Mouse (Mus musculus): ENCODE measurements around the gene P2ry6. TPM values are rescaled to one million over a fixed set of nuclear protein-coding genes. Genes with fewer than 3 reads are reported as not detected.

Gene P2ry6
- polyA plus RNA-seq, 1 experiment from 2014 or later, result 4.8 TPM

GRCm38 (mm10) chr7:101005119-101005518 is 30.7 kb upstream of the P2ry6 start:
- Histone ChIP-seq H3K4me1 (ENCODE audit: insufficient read depth, low read length) (no peaks in the 10 kb centered on the region), H3K4me2 (replicated peaks; ENCODE audit: low read depth, low read length) (no peak overlapping the region), H3K27me3 (ENCODE audit: insufficient read depth, low read length) (peaks cover 8% of the 10 kb centered on the region), H3K9ac (replicated peaks; ENCODE audit: low read length) (no peak overlapping the region), H3K36me3 (ENCODE audit: insufficient read depth, low read length) (no peaks in the 10 kb centered on the region), H3K4me3 (ENCODE audit: low read length) (no peak overlapping the region), H3K27ac (ENCODE audit: low read length) (no peak overlapping the region), H3K9me3 (ENCODE audit: low read length) (no peaks in the 10 kb centered on the region)
- WGBS, result 56% methylated on average over 4 of the region's 4 CpGs
- ATAC-seq (ENCODE audit: low FRiP score, low TSS enrichment), result no peak

GRCm38 (mm10) chr7:101003442-101004326 is 29.2 kb upstream of the P2ry6 start:
- no peak overlapping the region for H3K27ac ChIP-seq (ENCODE audit: low read length)
- no peaks in the 10 kb centered on the region for H3K27me3 ChIP-seq (ENCODE audit: insufficient read depth, low read length)
- H3K4me2 ChIP-seq (replicated peaks; ENCODE audit: low read depth, low read length), result no peak overlapping the region
- no peaks in the 10 kb centered on the region for H3K4me1 ChIP-seq (ENCODE audit: insufficient read depth, low read length)
- no peak for ATAC-seq (ENCODE audit: low FRiP score, low TSS enrichment)
- H3K9me3 ChIP-seq (ENCODE audit: low read length), result no peaks in the 10 kb centered on the region
- no peaks in the 10 kb centered on the region for H3K36me3 ChIP-seq (ENCODE audit: insufficient read depth, low read length)
- WGBS, result 70% methylated on average over 11 of the region's 11 CpGs
- no peak overlapping the region for H3K4me3 ChIP-seq (ENCODE audit: low read length)
- H3K9ac ChIP-seq (replicated peaks; ENCODE audit: low read length), result no peak overlapping the region

GRCm38 (mm10) chr7:101002274-101002673 is 27.8 kb upstream of the P2ry6 start:
- H3K27me3 ChIP-seq (ENCODE audit: insufficient read depth, low read length), result no peaks in the 10 kb centered on the region
- no peak overlapping the region for H3K4me2 ChIP-seq (replicated peaks; ENCODE audit: low read depth, low read length)
- no peak overlapping the region for H3K4me3 ChIP-seq (ENCODE audit: low read length)

DNA sequence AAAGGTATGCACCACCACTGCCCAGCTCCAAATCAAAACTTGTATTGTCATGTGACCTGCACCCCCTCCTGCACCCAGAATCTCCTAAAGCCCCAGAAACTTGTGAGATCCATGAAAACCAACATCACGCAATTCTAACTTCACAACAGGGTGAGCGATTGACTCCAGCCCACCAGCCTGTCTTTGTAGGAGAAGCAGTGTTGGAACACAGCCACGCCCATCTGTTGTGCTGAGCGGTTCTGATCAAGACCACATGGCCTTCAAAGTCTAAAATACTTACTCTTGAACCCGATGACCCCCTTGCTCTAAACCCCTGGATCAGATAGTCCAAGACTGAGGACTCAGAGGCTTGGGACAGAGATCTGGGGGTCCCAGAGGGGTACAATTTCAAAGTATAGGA is 25.2 kb upstream of the P2ry6 start:
- H3K4me2 ChIP-seq (replicated peaks; ENCODE audit: low read depth, low read length), result no peak overlapping the region
- H3K27me3 ChIP-seq (ENCODE audit: insufficient read depth, low read length), result no peaks in the 10 kb centered on the region
- no peaks in the 10 kb centered on the region for H3K9me3 ChIP-seq (ENCODE audit: low read length)
- no peak overlapping the region for H3K27ac ChIP-seq (ENCODE audit: low read length)
- no peaks in the 10 kb centered on the region for H3K36me3 ChIP-seq (ENCODE audit: insufficient read depth, low read length)
- ATAC-seq (ENCODE audit: low FRiP score, low TSS enrichment), result no peak
- 0 out of 2 replicates have a peak, but pooled peaks cover 4% of the 10 kb centered on the region for H3K4me1 ChIP-seq (ENCODE audit: insufficient read depth, low read length)
- no peak overlapping the region for H3K4me3 ChIP-seq (ENCODE audit: low read length)
- H3K9ac ChIP-seq (replicated peaks; ENCODE audit: low read length), result no peak overlapping the region
- 86% methylated on average over 5 of the region's 5 CpGs for WGBS

More at GRCm38 (mm10) chr7:101002274-101002673, 27.8 kb upstream of the P2ry6 start:
- ATAC-seq (ENCODE audit: low FRiP score, low TSS enrichment), result no peak
- Histone ChIP-seq H3K36me3 (ENCODE audit: insufficient read depth, low read length) (no peaks in the 10 kb centered on the region), H3K9ac (replicated peaks; ENCODE audit: low read length) (no peak overlapping the region), H3K9me3 (ENCODE audit: low read length) (no peaks in the 10 kb centered on the region), H3K4me1 (ENCODE audit: insufficient read depth, low read length) (0 out of 2 replicates have a peak, but pooled peaks cover 3% of the 10 kb centered on the region), H3K27ac (ENCODE audit: low read length) (no peak overlapping the region)
- WGBS, result 54% methylated on average over 6 of the region's 6 CpGs

GRCm38 (mm10) chr7:100998578-100998960 is 24.1 kb upstream of the P2ry6 start:
- no peak for ATAC-seq (ENCODE audit: low FRiP score, low TSS enrichment)
- no peak overlapping the region for H3K4me3 ChIP-seq (ENCODE audit: low read length)
- 92% methylated on average over 24 of the region's 24 CpGs for WGBS
- H3K4me1 ChIP-seq (ENCODE audit: insufficient read depth, low read length), result 0 out of 2 replicates have a peak, but pooled peaks cover 4% of the 10 kb centered on the region
- H3K9me3 ChIP-seq (ENCODE audit: low read length), result no peaks in the 10 kb centered on the region
- no peaks in the 10 kb centered on the region for H3K36me3 ChIP-seq (ENCODE audit: insufficient read depth, low read length)
- no peak overlapping the region for H3K9ac ChIP-seq (replicated peaks; ENCODE audit: low read length)
- H3K4me2 ChIP-seq (replicated peaks; ENCODE audit: low read depth, low read length), result no peak overlapping the region
- no peak overlapping the region for H3K27ac ChIP-seq (ENCODE audit: low read length)
- no peaks in the 10 kb centered on the region for H3K27me3 ChIP-seq (ENCODE audit: insufficient read depth, low read length)

GRCm38 (mm10) chr7:100997951-100998577 is 23.6 kb upstream of the P2ry6 start:
- Histone ChIP-seq H3K27me3 (ENCODE audit: insufficient read depth, low read length) (no peaks in the 10 kb centered on the region), H3K36me3 (ENCODE audit: insufficient read depth, low read length) (no peaks in the 10 kb centered on the region), H3K9ac (replicated peaks; ENCODE audit: low read length) (no peak overlapping the region), H3K27ac (ENCODE audit: low read length) (no peak overlapping the region), H3K4me3 (ENCODE audit: low read length) (no peak overlapping the region), H3K4me2 (replicated peaks; ENCODE audit: low read depth, low read length) (no peak overlapping the region), H3K4me1 (ENCODE audit: insufficient read depth, low read length) (0 out of 2 replicates have a peak, but pooled peaks cover 4% of the 10 kb centered on the region), H3K9me3 (ENCODE audit: low read length) (no peaks in the 10 kb centered on the region)
- WGBS, result 86% methylated on average over 31 of the region's 31 CpGs
- ATAC-seq (ENCODE audit: low FRiP score, low TSS enrichment), result no peak

DNA sequence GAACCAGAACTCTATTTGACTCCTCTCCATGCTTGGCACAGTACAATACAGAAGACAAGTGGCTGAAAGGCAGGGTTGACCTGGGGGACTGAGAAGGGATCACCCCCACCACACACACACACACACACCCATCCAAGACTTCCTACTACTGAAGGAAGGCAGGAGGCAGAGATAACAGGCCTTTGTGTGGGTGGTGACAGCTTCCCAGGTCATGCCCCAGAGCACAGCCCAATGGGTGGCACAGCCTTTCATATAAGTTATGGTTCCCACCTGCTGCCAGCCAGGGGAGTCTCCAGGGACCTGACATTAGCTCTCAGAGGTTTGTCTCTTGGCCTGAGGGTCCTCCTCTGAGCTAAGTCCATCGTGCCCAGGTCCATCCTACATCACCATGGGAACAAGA is 22.8 kb upstream of the P2ry6 start:
- no peak overlapping the region for H3K4me2 ChIP-seq (replicated peaks; ENCODE audit: low read depth, low read length)
- H3K9me3 ChIP-seq (ENCODE audit: low read length), result no peaks in the 10 kb centered on the region
- ATAC-seq (ENCODE audit: low FRiP score, low TSS enrichment), result no peak
- WGBS, result 25% methylated on average over 1 of the region's 1 CpGs
- no peak overlapping the region for H3K4me3 ChIP-seq (ENCODE audit: low read length)
- H3K27me3 ChIP-seq (ENCODE audit: insufficient read depth, low read length), result no peaks in the 10 kb centered on the region
- no peak overlapping the region for H3K27ac ChIP-seq (ENCODE audit: low read length)
- H3K9ac ChIP-seq (replicated peaks; ENCODE audit: low read length), result no peak overlapping the region
- no peaks in the 10 kb centered on the region for H3K36me3 ChIP-seq (ENCODE audit: insufficient read depth, low read length)
- H3K4me1 ChIP-seq (ENCODE audit: insufficient read depth, low read length), result 0 out of 2 replicates have a peak, but pooled peaks cover 4% of the 10 kb centered on the region

DNA sequence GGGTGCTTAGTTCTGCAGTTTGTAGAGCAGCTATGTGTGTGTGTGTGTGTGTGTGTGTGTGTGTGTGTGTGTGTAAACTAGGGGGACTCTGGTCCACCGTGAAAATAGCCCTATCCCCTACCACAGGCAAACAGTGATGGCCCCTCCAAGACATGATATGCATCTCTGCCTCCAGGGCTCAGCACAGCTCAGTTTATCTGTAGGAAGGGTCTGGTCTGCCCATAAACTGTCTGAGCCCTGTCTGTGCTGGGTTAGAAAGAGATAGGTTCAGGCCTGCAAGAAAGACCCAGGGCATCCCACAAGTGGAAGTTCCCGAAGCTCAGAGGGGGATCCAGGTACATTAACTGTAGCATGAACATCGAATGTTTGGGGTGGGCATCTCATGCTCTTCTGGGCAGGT is 21.5 kb upstream of the P2ry6 start:
- Histone ChIP-seq H3K4me1 (ENCODE audit: insufficient read depth, low read length) (peaks cover 6% of the 10 kb centered on the region; the same call in 1 of the 2 replicates), H3K27me3 (ENCODE audit: insufficient read depth, low read length) (no peaks in the 10 kb centered on the region), H3K36me3 (ENCODE audit: insufficient read depth, low read length) (no peaks in the 10 kb centered on the region), H3K4me2 (replicated peaks; ENCODE audit: low read depth, low read length) (no peak overlapping the region), H3K27ac (ENCODE audit: low read length) (no peak overlapping the region), H3K9me3 (ENCODE audit: low read length) (no peaks in the 10 kb centered on the region), H3K4me3 (ENCODE audit: low read length) (no peak overlapping the region), H3K9ac (replicated peaks; ENCODE audit: low read length) (no peak overlapping the region)
- no peak for ATAC-seq (ENCODE audit: low FRiP score, low TSS enrichment)
- 75% methylated on average over 3 of the region's 3 CpGs for WGBS

- H3K9ac ChIP-seq (replicated peaks; ENCODE audit: low read length), result no peak overlapping the region
- no peaks in the 10 kb centered on the region for H3K36me3 ChIP-seq (ENCODE audit: insufficient read depth, low read length)
- H3K4me2 ChIP-seq (replicated peaks; ENCODE audit: low read depth, low read length), result no peak overlapping the region
- H3K9me3 ChIP-seq (ENCODE audit: low read length), result no peaks in the 10 kb centered on the region
- 81% methylated on average over 7 of the region's 7 CpGs for WGBS
- H3K27me3 ChIP-seq (ENCODE audit: insufficient read depth, low read length), result no peaks in the 10 kb centered on the region
- ATAC-seq (ENCODE audit: low FRiP score, low TSS enrichment), result no peak
- H3K4me3 ChIP-seq (ENCODE audit: low read length), result no peak overlapping the region
- no peak overlapping the region for H3K27ac ChIP-seq (ENCODE audit: low read length)
- H3K4me1 ChIP-seq (ENCODE audit: insufficient read depth, low read length), result peaks cover 11% of the 10 kb centered on the region
Measured at GRCm38 (mm10) chr7:100995260-100995864, 20.9 kb upstream of the P2ry6 start.
